Mouse (Mus musculus): Measurements from ENCODE around the gene Tnp2. TPM values are rescaled to one million over a fixed set of nuclear protein-coding genes. Genes with fewer than 3 reads are reported as not detected.

The Tnp2 gene
- polyA plus RNA-seq, 1 experiment from 2014 or later: not detected

GRCm38 (mm10) chr16:10781862-10782371 is 6.5 kb downstream of the Tnp2 start:
- Histone ChIP-seq H3K4me1 (replicated peaks; ENCODE audit: control insufficient read depth, insufficient read depth, low read length) (peaks cover 4% of the 10 kb centered on the region; the same call in 1 of the 2 replicates), H3K9ac (ENCODE audit: low read length) (no peak overlapping the region), H3K4me2 (ENCODE audit: low read depth, low read length, severe bottlenecking) (no peak overlapping the region), H3K4me3 (ENCODE audit: low read depth, low read length) (no peak overlapping the region), H3K27ac (ENCODE audit: low read depth, low read length) (no peak overlapping the region), H3K27me3 (ENCODE audit: control insufficient read depth, insufficient read depth, low read length) (peaks cover 16% of the 10 kb centered on the region), H3K36me3 (ENCODE audit: control insufficient read depth, insufficient read depth, low read length) (no peaks in the 10 kb centered on the region), H3K9me3 (ENCODE audit: control insufficient read depth, low read length) (no peaks in the 10 kb centered on the region)
- 46% methylated on average over 9 of the region's 9 CpGs for WGBS
- DNase-seq (ENCODE audit: low spot score) (no peak), ATAC-seq (replicated peaks; ENCODE audit: low FRiP score) (no peak)

GRCm38 (mm10) chr16:10780631-10781120 is 7.8 kb downstream of the Tnp2 start:
- no peak overlapping the region for H3K27ac ChIP-seq (ENCODE audit: low read depth, low read length)
- H3K9ac ChIP-seq (ENCODE audit: low read length): no peak overlapping the region
- DNase-seq (ENCODE audit: low spot score): no peak
- no peaks in the 10 kb centered on the region for H3K9me3 ChIP-seq (ENCODE audit: control insufficient read depth, low read length)
- WGBS: 86% methylated on average over 5 of the region's 5 CpGs
- ATAC-seq (replicated peaks; ENCODE audit: low FRiP score): no peak
- H3K27me3 ChIP-seq (ENCODE audit: control insufficient read depth, insufficient read depth, low read length): peaks cover 16% of the 10 kb centered on the region
- H3K36me3 ChIP-seq (ENCODE audit: control insufficient read depth, insufficient read depth, low read length): no peaks in the 10 kb centered on the region
- H3K4me3 ChIP-seq (ENCODE audit: low read depth, low read length): no peak overlapping the region
- 0 out of 2 replicates have a peak, but pooled peaks cover 4% of the 10 kb centered on the region for H3K4me1 ChIP-seq (replicated peaks; ENCODE audit: control insufficient read depth, insufficient read depth, low read length)
- no peak overlapping the region for H3K4me2 ChIP-seq (ENCODE audit: low read depth, low read length, severe bottlenecking)

DNA sequence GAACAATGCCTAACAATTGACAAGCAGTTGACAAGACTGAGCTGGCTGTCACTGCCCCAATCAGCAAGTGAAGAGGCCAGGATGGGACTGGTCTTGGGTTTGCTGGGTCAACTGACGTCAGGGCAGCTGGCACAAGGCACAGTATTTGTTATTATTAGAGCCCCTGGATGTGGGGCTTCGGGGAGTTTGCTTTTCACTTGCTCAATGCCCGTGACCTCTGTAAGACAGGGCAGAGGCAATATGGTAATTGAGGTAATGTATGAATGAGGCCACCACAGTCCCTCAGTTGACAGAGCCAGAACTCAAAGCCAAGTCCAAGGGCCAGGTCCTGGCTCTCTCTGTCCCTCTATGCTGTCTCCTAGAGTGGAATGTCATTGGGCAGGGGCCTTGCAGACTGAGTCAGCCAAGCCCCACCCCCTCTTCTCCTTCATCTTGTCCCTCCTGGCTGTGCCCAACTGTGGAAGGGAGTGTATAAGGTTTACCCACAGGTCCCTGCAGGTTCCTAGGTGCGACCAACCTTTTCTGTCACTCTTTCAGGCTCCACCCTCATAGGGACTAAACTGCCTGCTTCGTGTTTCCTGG is 10.8 kb downstream of the Tnp2 start:
- 66% methylated on average over 5 of the region's 5 CpGs for WGBS
- no peak for ATAC-seq (replicated peaks; ENCODE audit: low FRiP score)

GRCm38 (mm10) chr16:10776322-10776721 is 12.1 kb downstream of the Tnp2 start:
- Histone ChIP-seq H3K4me2 (ENCODE audit: low read depth, low read length, severe bottlenecking) (no peak overlapping the region), H3K27me3 (ENCODE audit: control insufficient read depth, insufficient read depth, low read length) (no peaks in the 10 kb centered on the region), H3K4me1 (replicated peaks; ENCODE audit: control insufficient read depth, insufficient read depth, low read length) (no peaks in the 10 kb centered on the region), H3K9ac (ENCODE audit: low read length) (no peak overlapping the region), H3K9me3 (ENCODE audit: control insufficient read depth, low read length) (no peaks in the 10 kb centered on the region), H3K36me3 (ENCODE audit: control insufficient read depth, insufficient read depth, low read length) (no peaks in the 10 kb centered on the region), H3K27ac (ENCODE audit: low read depth, low read length) (no peak overlapping the region), H3K4me3 (ENCODE audit: low read depth, low read length) (no peak overlapping the region)
- ATAC-seq (replicated peaks; ENCODE audit: low FRiP score): no peak
- 62% methylated on average over 7 of the region's 7 CpGs for WGBS
- DNase-seq (ENCODE audit: low spot score): no peak

More for the DNA sequence above, 10.8 kb downstream of the Tnp2 start:
- no peaks in the 10 kb centered on the region for H3K36me3 ChIP-seq (ENCODE audit: control insufficient read depth, insufficient read depth, low read length)
- 0 out of 2 replicates have a peak, but pooled peaks cover 2% of the 10 kb centered on the region for H3K27me3 ChIP-seq (ENCODE audit: control insufficient read depth, insufficient read depth, low read length)
- no peak overlapping the region for H3K4me2 ChIP-seq (ENCODE audit: low read depth, low read length, severe bottlenecking)
- no peak overlapping the region for H3K4me3 ChIP-seq (ENCODE audit: low read depth, low read length)
- DNase-seq (ENCODE audit: low spot score): no peak
- no peak overlapping the region for H3K9ac ChIP-seq (ENCODE audit: low read length)
- no peak overlapping the region for H3K27ac ChIP-seq (ENCODE audit: low read depth, low read length)
- 0 out of 2 replicates have a peak, but pooled peaks cover 4% of the 10 kb centered on the region for H3K4me1 ChIP-seq (replicated peaks; ENCODE audit: control insufficient read depth, insufficient read depth, low read length)
- H3K9me3 ChIP-seq (ENCODE audit: control insufficient read depth, low read length): no peaks in the 10 kb centered on the region

DNA sequence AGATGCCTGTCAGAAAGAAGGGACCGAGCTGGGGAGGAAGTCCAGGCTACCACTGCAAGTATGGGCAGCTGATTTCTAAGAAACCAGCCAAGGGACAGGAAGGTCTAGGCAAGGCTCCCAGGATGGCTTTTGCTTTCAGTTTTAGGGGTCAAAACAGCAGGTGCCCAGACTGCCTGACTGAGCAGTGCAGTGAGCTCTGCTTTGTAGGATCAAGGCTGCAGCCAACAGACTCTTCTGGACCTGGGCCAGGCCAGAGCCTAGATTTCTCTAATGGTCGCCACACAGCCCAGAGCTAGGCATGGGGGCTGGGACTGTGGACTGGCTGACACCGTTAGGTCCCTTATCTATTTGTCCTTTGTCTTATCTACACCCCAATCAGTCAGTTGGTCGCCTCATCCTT is 13.7 kb downstream of the Tnp2 start:
- 80% methylated on average over 4 of the region's 4 CpGs for WGBS
- Histone ChIP-seq H3K9me3 (ENCODE audit: control insufficient read depth, low read length) (no peaks in the 10 kb centered on the region), H3K9ac (ENCODE audit: low read length) (no peak overlapping the region), H3K4me1 (replicated peaks; ENCODE audit: control insufficient read depth, insufficient read depth, low read length) (no peaks in the 10 kb centered on the region), H3K4me2 (ENCODE audit: low read depth, low read length, severe bottlenecking) (no peak overlapping the region), H3K4me3 (ENCODE audit: low read depth, low read length) (no peak overlapping the region), H3K27me3 (ENCODE audit: control insufficient read depth, insufficient read depth, low read length) (no peaks in the 10 kb centered on the region), H3K27ac (ENCODE audit: low read depth, low read length) (no peak overlapping the region), H3K36me3 (ENCODE audit: control insufficient read depth, insufficient read depth, low read length) (no peaks in the 10 kb centered on the region)
- DNase-seq (ENCODE audit: low spot score) (no peak), ATAC-seq (replicated peaks; ENCODE audit: low FRiP score) (no peak)

- ATAC-seq (replicated peaks; ENCODE audit: low FRiP score) (no peak), DNase-seq (ENCODE audit: low spot score) (no peak)
- H3K4me2 ChIP-seq (ENCODE audit: low read depth, low read length, severe bottlenecking): no peak overlapping the region
- H3K27me3 ChIP-seq (ENCODE audit: control insufficient read depth, insufficient read depth, low read length): no peaks in the 10 kb centered on the region
- no peaks in the 10 kb centered on the region for H3K9me3 ChIP-seq (ENCODE audit: control insufficient read depth, low read length)
- no peaks in the 10 kb centered on the region for H3K4me1 ChIP-seq (replicated peaks; ENCODE audit: control insufficient read depth, insufficient read depth, low read length)
- no peak overlapping the region for H3K9ac ChIP-seq (ENCODE audit: low read length)
- H3K4me3 ChIP-seq (ENCODE audit: low read depth, low read length): no peak overlapping the region
- H3K27ac ChIP-seq (ENCODE audit: low read depth, low read length): no peak overlapping the region
- no peaks in the 10 kb centered on the region for H3K36me3 ChIP-seq (ENCODE audit: control insufficient read depth, insufficient read depth, low read length)
- WGBS: 89% methylated on average over 8 of the region's 8 CpGs
These were observed 14.9 kb downstream of the Tnp2 start for GRCm38 (mm10) chr16:10773543-10773942.

DNA sequence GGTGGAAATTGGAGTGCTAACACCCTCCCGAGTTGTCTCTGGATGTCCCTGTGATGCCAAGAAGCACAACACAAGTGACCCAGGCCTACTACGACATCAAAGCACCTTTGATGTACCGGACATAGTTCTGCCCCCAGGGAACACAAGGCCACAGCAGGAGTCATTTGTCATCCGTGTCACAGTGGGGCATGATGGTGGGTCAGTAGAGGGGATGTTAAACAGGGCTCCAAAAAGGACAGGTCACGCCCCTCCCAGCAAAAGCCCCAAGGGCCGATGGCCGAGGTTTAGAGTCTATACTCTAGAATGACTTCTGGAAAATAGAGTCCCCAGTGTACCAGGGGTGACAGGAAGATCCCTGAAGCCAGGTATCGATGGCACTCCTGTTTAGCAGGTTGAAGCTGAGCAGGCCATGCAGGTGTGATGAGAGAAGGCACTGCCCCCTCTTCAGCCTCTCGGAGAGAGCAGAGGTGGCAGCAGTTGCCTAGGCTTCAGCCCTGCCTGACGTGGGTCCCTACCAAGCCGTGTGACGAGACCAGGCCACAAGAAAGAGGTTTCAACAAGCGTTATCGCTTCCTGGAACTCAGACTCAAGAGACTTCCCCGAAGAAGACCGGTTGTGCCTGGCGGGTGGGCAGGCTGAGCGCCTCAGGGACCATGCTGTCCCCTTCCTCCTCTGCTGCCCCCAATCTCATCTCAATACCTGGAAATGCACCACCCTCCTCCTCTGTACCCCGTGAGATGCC is 16.5 kb downstream of the Tnp2 start:
- Histone ChIP-seq H3K9ac (ENCODE audit: low read length) (no peak overlapping the region), H3K9me3 (ENCODE audit: control insufficient read depth, low read length) (no peaks in the 10 kb centered on the region), H3K36me3 (ENCODE audit: control insufficient read depth, insufficient read depth, low read length) (no peaks in the 10 kb centered on the region), H3K4me2 (ENCODE audit: low read depth, low read length, severe bottlenecking) (no peak overlapping the region), H3K4me3 (ENCODE audit: low read depth, low read length) (no peak overlapping the region), H3K27ac (ENCODE audit: low read depth, low read length) (no peak overlapping the region), H3K27me3 (ENCODE audit: control insufficient read depth, insufficient read depth, low read length) (no peaks in the 10 kb centered on the region), H3K4me1 (replicated peaks; ENCODE audit: control insufficient read depth, insufficient read depth, low read length) (no peaks in the 10 kb centered on the region)
- WGBS: 68% methylated on average over 19 of the region's 19 CpGs
- no peak for DNase-seq (ENCODE audit: low spot score)
- no peak for ATAC-seq (replicated peaks; ENCODE audit: low FRiP score)

- H3K9ac ChIP-seq (ENCODE audit: low read length): no peak overlapping the region
- no peaks in the 10 kb centered on the region for H3K9me3 ChIP-seq (ENCODE audit: control insufficient read depth, low read length)
- DNase-seq (ENCODE audit: low spot score): no peak
- H3K27me3 ChIP-seq (ENCODE audit: control insufficient read depth, insufficient read depth, low read length): no peaks in the 10 kb centered on the region
- H3K4me1 ChIP-seq (replicated peaks; ENCODE audit: control insufficient read depth, insufficient read depth, low read length): no peaks in the 10 kb centered on the region
- no peak overlapping the region for H3K4me3 ChIP-seq (ENCODE audit: low read depth, low read length)
- 61% methylated on average over 4 of the region's 4 CpGs for WGBS
- no peak for ATAC-seq (replicated peaks; ENCODE audit: low FRiP score)
- no peak overlapping the region for H3K27ac ChIP-seq (ENCODE audit: low read depth, low read length)
- no peaks in the 10 kb centered on the region for H3K36me3 ChIP-seq (ENCODE audit: control insufficient read depth, insufficient read depth, low read length)
- no peak overlapping the region for H3K4me2 ChIP-seq (ENCODE audit: low read depth, low read length, severe bottlenecking)
These were observed 17.7 kb downstream of the Tnp2 start for GRCm38 (mm10) chr16:10770531-10771325.
